Mouse (Mus musculus) A20 (cell line): ENCODE measurements around the gene Tmem164.

Experiments used
- DNase-seq: peaks from one replicate; pipeline ENCODE4 v3.0.0-alpha.2; 2011; ENCODE audit warnings: low read depth, low spot score

The Tmem164 gene

DNA sequence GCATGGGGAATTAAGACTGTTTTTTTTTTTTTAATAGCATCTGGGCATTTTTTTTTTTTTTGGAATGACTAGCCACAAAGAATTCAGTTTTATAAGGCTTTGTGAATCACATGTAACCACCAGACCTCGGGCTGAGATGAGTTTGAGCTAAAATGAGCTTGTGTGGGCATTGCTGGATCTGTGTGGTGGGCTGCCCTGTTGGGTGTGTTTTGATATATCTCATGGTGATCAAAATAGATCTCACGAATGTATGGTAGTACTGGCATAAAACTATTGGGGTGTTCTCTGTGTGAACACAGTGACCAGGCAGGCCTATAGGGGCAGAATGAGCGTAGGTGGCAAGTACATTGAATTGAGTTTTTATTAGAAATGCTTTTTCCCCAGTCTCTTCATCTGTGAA is 67.4 kb downstream of the Tmem164 start:
- no peak for DNase-seq

GRCm38 (mm10) chrX:142750775-142751174 is 69.6 kb downstream of the Tmem164 start:
- no peak for DNase-seq

DNA sequence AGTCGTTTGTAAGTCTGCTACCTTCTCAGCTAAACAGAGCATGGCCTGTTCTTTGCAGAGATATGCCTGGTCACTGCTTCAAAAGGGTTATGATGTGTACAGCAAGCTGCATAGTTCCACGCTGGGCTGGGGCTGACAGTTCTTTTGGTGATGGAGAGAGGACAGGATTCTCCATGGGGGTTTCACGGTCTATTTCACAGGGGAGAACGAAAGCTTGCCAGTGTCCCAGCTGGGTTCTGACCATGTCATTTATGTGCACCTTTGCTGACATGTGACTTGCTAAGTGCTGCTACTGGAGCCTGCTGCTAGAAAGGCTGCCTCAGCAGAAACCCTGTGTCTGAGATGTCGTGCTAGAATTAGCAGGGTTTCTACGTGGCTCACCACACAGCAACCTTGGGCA is 74.3 kb downstream of the Tmem164 start:
- DNase-seq, result no peak

- no peak for DNase-seq
These were observed 79.2 kb downstream of the Tmem164 start for GRCm38 (mm10) chrX:142760415-142760814.

DNA sequence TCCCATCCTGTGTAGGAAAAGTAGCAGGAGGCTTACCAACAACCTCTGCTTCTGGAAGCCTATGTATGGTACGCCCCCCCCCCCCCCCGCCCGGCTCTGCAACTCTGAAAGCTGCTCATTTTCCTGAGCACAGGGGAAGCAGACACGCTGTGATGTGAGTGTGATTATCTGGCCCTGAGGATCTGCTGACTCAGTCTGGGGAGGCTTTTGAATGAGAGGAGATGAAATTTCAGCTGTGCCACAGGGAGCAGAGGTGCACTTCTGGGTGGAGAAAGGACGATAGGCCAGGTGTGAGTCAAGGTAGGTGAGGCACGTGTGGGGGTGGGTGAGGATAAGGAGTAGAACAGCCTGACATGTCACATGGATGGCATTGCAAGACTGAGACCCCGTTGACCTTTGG is 82.1 kb downstream of the Tmem164 start:
- no peak for DNase-seq

DNA sequence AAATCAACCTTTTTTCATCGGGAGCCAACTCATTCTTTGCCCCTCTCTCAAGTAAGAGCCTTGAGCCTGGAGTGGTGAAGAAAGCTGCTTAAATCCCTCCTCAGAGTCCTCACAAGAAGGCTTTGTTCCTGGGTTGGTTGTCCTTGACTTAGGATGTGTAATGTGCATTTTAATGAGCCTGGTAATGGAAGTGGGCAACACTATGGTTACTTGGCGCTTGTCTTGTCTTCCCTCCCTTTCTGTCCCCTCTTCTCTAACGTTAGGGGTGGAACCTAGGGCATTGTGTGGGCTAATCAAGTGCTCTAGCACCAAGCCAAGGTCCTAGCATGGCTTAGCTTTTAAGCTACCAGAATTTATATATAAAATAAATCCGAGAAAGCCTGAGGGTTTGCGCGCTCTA is 88.5 kb downstream of the Tmem164 start:
- DNase-seq, result no peak

- no peak for DNase-seq
These were observed 92.5 kb downstream of the Tmem164 start for GRCm38 (mm10) chrX:142773658-142774057.

GRCm38 (mm10) chrX:142776131-142776530 is 94.9 kb downstream of the Tmem164 start:
- no peak for DNase-seq

DNA sequence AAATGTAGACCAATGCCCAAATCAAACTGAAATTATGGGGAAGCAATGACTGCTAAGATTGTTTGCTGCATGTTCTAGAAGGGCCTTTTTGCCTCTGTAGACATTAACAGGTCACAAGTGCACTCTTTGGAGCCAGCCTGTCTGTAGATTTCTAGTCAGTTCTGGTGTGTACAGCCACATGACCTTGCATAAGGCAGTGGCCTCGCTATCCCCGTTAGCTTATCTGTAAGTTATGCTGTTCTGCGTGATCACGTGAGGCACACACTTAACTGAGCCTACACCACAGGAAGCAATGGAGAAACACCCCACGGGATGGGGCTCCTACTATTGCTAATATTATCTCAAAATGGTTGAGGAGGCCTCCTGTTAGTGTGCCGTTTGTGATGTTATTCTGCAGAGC is 97.4 kb downstream of the Tmem164 start:
- DNase-seq, result no peak

GRCm38 (mm10) chrX:142786160-142787052 is 105.2 kb downstream of the Tmem164 start:
- no peak for DNase-seq

DNA sequence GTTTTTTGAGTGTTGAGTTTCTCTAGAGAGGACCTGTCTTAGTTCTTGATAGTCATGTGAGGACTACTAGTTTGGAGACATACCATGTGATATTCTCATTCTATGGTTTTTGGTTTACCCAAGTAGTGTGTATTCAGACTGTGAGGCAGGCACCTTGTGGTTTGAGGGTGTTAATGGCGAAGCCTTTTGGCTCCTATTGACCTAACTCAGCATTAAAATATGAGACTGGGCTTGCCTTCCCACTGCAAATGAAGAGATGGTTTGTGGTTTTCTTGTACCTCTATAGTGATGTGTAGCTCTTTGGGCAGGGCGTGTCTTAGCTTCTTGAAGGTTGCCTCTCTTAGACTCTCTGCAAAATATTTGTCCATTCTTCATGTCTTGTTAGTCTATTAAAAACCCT is 111.0 kb downstream of the Tmem164 start:
- DNase-seq, result no peak

GRCm38 (mm10) chrX:142794069-142794610 is 112.9 kb downstream of the Tmem164 start:
- no peak for DNase-seq

GRCm38 (mm10) chrX:142804596-142804995 is 123.4 kb downstream of the Tmem164 start:
- DNase-seq, result no peak

DNA sequence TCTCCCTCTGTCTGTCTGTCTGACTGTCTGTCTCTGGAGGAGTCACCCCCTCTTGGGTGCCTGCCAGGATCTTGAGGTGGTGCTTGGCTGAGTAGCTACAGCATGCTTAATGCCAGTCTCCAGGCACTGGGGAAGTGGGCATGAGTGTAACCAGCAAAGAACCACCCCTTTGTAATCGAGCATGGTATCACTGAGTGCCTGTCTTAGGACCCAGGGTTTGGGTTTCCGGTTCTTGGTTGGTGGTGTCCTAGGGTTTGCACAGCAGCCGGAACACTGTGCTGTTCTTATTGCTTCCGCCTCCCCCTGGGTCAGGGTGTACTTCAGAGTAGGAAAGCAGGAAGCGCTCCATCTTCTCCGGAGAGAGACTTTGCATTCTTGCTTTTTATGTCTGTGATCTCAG is 124.9 kb downstream of the Tmem164 start:
- no peak for DNase-seq

DNA sequence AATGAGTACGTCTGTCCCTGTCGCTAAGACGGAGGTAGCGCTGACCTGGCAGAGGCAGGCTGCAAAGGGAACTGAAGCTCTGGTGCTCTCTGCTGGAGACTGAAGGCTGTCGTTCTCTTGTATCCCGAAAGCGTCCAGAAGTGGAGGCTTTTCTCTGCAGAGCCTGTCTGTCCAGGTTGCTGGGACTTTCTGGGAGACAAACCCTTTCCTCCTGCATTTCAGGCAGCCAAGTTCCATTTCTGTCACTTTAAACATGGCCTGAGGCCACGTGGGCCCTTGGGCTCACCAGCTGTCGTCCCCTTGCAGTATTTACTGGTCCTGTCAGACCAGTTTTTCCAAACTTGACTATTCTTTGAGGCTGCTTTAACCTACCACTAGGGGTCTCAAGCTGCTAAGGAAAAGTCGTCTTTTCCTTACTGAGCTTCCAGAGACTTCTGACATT is 125.4 kb downstream of the Tmem164 start:
- no peak for DNase-seq

GRCm38 (mm10) chrX:142808411-142808810 is 127.2 kb downstream of the Tmem164 start:
- DNase-seq, result peak; percentile 40

GRCm38 (mm10) chrX:142813146-142813545 is 131.9 kb downstream of the Tmem164 start:
- DNase-seq, result peak; percentile 35

DNA sequence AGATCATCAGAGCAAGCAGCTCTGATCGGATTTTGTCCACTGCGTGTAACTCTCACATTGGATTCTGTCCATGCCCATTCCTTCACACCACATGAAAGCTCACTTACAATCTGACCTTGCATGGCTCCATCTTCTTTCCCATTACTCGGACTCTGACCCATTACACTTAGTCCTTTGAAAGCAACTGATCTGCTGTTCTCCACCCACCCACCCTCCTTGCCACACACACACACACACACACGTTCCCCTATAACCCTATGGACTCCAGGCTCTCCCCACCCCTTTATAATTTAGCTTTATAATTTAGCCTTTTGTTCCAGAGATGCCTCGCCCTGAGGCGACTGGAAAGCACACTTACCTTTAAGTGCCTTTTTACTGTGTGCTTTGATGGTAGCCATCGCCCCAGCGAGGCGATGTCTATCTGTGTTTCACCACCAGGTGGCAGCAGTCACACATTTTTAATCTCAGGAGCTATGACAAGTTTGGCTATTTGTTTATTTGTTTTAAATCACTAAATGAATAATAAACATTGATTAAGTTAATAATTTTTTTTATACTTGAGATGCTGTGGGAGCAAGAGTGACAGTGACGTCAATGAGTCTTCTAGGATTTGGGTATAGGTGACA is 137.0 kb downstream of the Tmem164 start:
- DNase-seq, result peak; percentile 42

- DNase-seq, result no peak
These were observed 140.0 kb downstream of the Tmem164 start for GRCm38 (mm10) chrX:142821239-142821638.

- peak; percentile 32 for DNase-seq
These were observed 140.6 kb downstream of the Tmem164 start for GRCm38 (mm10) chrX:142821846-142822245.

- no peak for DNase-seq
These were observed 144.1 kb downstream of the Tmem164 start for GRCm38 (mm10) chrX:142825309-142825708.

DNA sequence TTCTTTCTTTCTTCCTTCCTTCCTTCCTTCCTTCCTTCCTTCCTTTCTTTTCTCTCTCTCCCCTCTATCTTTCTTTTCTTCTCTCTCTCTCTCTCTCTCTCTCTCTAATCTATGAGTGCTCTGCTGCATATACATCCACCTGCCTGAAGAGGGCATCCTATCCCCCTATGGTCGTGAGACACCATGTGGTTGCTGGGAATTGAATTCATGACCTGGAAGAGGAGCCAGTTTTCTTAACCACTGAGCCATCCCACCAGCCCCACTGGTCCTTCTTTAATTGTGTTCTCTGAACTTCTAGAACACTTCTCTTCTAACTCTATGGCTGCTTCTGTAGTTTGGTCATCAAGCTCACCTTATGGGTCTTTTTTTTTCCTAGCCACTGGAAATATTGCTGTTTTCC is 146.4 kb downstream of the Tmem164 start:
- DNase-seq, result peak; percentile 14
